Mouse (Mus musculus): ENCODE data around the gene Rrp9. TPM values are rescaled to one million over a fixed set of nuclear protein-coding genes. Genes with fewer than 3 reads are reported as not detected.

Rrp9 gene
- 91.7 TPM for polyA plus RNA-seq (2017; shearing (Covaris generic))

GRCm38 (mm10) chr9:106475663-106476001 is at the start of gene Rrp9:
Gene Rrp9 (plus strand): TSS chr9:106475963.

GRCm38 (mm10) chr9:106429221-106430014 is 46.3 kb upstream of the Rrp9 start, which contains the start of gene Rpl29:
Gene Rpl29 (plus strand): TSS chr9:106429454.

GRCm38 (mm10) chr9:106447348-106447747 is 28.4 kb upstream of the Rrp9 start, which contains the start of the genes Abhd14b and Abhd14a:
Gene Abhd14b (plus strand): TSS chr9:106447459.
Gene Abhd14a (minus strand): TSS chr9:106447678.

GRCm38 (mm10) chr9:106453271-106454070 is 22.3 kb upstream of the Rrp9 start, which contains the start of gene Pcbp4:
Gene Pcbp4 (plus strand): TSS chr9:106453291.

GRCm38 (mm10) chr9:106465571-106466200 is 10.1 kb upstream of the Rrp9 start, which contains the start of gene Gpr62:
Gene Gpr62 (minus strand): TSS chr9:106465938.

GRCm38 (mm10) chr9:106476924-106477484 is 1.2 kb downstream of the Rrp9 start, which contains the start of gene Parp3:
Gene Parp3 (minus strand): TSS chr9:106476949.

GRCm38 (mm10) chr9:106499667-106500066 is 23.9 kb downstream of the Rrp9 start, which contains the start of gene Iqcf1:
Gene Iqcf1 (plus strand): TSS chr9:106499967.

GRCm38 (mm10) chr9:106514273-106514672 is 38.5 kb downstream of the Rrp9 start, which contains the start of gene Iqcf5:
Gene Iqcf5 (plus strand): TSS chr9:106514573.

Other genes with a start within 250 kb of the Rrp9 start
- gene Alas1, start 227.3 kb upstream of the Rrp9 start, polyA plus RNA-seq (2017; shearing (Covaris generic)) = 59.4 TPM
- gene Poc1a, start 194.9 kb upstream of the Rrp9 start, polyA plus RNA-seq (2017; shearing (Covaris generic)) = 6.2 TPM
- 10.4 TPM for gene Dusp7, start 107.3 kb upstream of the Rrp9 start, polyA plus RNA-seq (2017; shearing (Covaris generic))
- 892 TPM for gene Rpl29, start 46.5 kb upstream of the Rrp9 start, polyA plus RNA-seq (2017; shearing (Covaris generic))
- gene Acy1, start 37.6 kb upstream of the Rrp9 start, polyA plus RNA-seq (2017; shearing (Covaris generic)) = 23.3 TPM
- gene Abhd14b, start 28.5 kb upstream of the Rrp9 start, polyA plus RNA-seq (2017; shearing (Covaris generic)) = 15.2 TPM
- gene Abhd14a, start 28.3 kb upstream of the Rrp9 start, polyA plus RNA-seq (2017; shearing (Covaris generic)) = 17.7 TPM
- gene Pcbp4, start 22.7 kb upstream of the Rrp9 start, polyA plus RNA-seq (2017; shearing (Covaris generic)) = 13.3 TPM
- not detected for gene Gpr62, start 10.0 kb upstream of the Rrp9 start, polyA plus RNA-seq (2017; shearing (Covaris generic))
- 73.6 TPM for gene Parp3, start 986 bp downstream of the Rrp9 start, polyA plus RNA-seq (2017; shearing (Covaris generic))
- not detected for gene Iqcf1, start 24.0 kb downstream of the Rrp9 start, polyA plus RNA-seq (2017; shearing (Covaris generic))
- gene Iqcf5, start 38.6 kb downstream of the Rrp9 start, polyA plus RNA-seq (2017; shearing (Covaris generic)) = not detected
- gene Iqcf3, start 85.7 kb downstream of the Rrp9 start, polyA plus RNA-seq (2017; shearing (Covaris generic)) = not detected
- gene Iqcf4, start 95.0 kb downstream of the Rrp9 start, polyA plus RNA-seq (2017; shearing (Covaris generic)) = not detected
- not detected for gene Iqcf6, start 150.6 kb downstream of the Rrp9 start, polyA plus RNA-seq (2017; shearing (Covaris generic))
- not detected for gene Grm2, start 180.1 kb downstream of the Rrp9 start, polyA plus RNA-seq (2017; shearing (Covaris generic))
- gene Tex264, start 210.0 kb downstream of the Rrp9 start, polyA plus RNA-seq (2017; shearing (Covaris generic)) = 76.0 TPM